Mouse (Mus musculus) spleen, adult 2 months (tissue): Measurements from ENCODE around the gene Sgcd.

Experiments used
- CTCF ChIP-seq: fragments of 200-500 bp; IDR thresholded peaks from 2 replicates; pipeline ENCODE4 v1.5.1; 2011; ENCODE audit warnings: mild to moderate bottlenecking, inconsistent platforms; ENCODE audit not compliant: insufficient read depth, insufficient read length, insufficient replicate concordance; ENCODE audit errors: extremely low read depth
- POLR2A ChIP-seq: fragments of 200-500 bp; IDR thresholded peaks from 2 replicates; pipeline ENCODE4 v1.6.1; 2011; ENCODE audit warnings: low read depth, low read length, inconsistent platforms

GRCm38 (mm10) chr11:47379630-47379958, 609.2 kb downstream of the Sgcd start:
- TF ChIP-seq CTCF (no peak), POLR2A (no peak)
